Mouse (Mus musculus): Measurements from ENCODE around the gene Scn3b.

The Scn3b gene

DNA sequence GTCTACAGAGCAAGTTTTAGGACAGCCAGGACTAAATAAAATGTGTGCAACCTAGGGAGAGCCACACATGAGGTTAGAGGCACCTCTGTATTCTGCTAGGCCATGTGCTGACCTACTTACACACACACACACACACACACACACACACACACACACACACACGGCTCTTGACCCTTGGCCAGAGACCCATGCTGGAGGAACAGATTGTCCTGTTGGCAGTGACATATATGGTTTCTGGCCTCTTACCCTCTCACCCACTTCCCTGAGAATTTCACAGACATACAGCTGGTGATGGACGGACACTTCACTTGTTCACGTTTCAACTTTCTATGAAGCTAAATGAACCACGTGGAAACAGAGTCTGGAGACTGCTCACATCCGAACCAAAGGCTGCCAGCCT lies 49.8 kb downstream of the Scn3b start:
- DNase-seq: no peak

DNA sequence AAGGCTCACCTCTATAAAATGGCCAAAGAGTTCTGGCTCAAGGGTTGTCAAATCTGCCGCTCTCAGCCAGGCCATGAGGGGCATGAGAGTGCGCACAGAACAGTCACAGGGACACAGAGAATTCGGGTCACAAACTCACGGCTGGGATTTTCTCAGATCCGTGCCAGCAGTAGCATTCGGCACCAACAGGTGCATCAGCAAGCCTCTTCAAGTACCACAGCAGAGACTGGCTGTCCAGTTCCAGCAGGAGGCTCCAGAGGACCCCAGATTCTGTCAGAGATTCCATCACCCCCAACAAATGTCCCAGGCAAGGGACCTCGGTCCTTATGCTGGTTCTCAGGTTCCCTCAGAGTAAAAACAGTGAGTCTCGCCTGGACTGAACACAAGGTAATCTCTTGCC lies 51.4 kb downstream of the Scn3b start:
- DNase-seq: no peak

DNA sequence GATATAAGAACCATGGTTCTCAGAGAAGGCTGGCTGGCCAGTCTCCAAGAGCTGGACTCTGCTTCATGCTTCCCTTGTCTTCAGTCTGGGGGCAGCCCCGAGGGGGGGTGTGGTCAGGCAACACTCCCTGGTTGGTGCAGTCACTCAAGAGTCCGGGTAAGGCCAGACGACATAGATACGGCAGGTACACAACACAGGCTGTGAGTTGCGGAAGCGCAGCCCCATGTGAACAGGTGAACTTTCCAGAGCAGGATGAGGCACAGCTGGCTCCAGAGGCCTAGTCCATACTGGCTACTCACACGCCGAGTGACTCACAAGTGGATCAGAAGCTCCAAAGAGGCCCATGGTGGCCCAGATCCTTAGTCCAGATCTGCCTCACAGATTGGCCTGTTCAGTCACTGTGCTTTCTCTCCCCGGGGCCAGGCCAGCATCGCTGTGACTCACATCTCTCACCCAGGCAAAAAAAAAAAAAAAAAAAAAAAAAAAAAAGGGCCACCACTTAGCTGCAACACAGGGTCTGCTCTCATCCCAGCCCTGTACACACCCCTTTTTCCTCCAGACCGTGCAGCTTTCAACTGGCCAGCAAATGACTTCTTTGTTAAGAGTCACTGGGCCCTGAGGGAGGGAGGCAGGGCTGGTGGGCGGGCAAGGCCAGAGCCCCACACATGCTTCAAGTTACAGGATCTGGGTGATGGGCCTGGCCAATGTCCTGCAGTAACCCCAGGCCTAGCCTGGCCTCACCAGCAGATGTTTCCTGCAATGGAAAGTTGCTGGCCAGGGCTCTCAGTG lies 52.1 kb downstream of the Scn3b start:
- DNase-seq: peak; percentile 42

DNA sequence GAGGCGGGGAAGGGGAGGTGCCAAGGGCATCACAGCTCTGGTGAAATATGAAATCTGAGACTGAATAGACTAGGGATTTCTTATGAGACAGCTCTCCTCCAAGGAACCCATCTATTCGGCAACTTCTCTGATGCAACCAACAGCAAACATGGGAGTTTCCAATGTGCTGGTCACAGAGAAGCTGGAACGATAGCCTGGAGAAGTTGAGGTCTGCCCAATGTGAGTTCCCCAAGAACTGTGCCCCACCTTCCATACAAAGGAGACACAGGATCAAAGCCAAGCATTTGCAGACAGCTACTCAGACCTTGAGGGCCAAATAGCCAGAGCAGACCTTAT lies 52.6 kb downstream of the Scn3b start:
- DNase-seq: no peak

DNA sequence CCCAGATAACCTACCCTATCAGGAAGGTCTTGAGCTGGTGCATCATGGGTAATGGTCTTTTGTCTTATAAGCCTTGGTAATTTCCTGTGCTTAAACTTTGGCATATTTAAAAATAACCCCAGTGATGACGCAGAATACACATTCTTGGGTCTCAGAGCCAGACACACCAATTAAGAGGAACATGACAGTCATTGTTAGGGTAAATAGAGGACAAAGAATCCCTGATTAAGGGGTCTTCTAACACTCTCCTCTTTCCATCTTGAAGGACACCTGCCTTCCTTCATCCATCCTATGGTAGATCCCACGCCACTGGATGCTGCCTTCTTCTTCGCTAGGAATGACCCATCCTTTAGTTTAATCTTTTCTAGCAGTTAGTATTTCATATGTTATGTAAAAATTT lies 53.4 kb downstream of the Scn3b start:
- DNase-seq: no peak

DNA sequence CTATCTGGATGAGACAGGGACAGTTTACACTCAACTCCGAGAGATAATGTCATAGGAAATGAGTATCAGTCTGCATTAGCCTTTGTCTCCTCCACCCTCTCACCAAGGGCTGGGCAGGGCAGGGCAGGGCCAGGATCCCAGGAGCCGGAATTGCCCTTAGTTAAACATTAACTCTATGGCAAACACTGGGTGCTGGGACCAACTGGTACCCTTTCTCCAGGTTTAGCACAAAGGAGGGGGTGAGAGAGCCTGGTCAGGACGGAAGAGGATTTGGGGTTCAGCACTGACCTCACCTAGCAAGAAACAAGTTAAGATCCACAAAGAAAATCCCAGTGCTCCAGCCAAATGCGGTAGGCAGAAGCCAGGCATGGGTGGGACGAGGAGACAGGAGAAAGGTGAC lies 54.2 kb downstream of the Scn3b start:
- DNase-seq: no peak

DNA sequence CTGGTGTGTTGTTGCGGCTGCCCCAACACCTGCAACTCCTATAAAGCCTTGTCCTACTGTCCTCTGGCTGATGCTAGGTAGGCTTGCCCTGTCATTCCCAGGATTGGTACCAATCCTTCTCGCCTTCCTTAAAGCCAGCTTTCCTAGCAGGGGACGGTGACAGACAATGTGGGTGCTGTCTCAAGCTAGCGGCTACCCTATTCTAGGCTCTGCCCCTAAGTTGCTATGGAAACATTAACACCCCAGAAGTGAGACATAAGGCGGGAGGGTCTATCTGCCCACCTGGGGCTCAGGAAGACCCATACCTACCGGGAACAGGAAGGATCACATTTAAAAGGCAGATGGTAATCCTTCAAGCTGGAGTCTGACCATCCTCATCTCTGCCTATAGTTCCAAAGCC lies 54.8 kb downstream of the Scn3b start:
- no peak for DNase-seq

DNA sequence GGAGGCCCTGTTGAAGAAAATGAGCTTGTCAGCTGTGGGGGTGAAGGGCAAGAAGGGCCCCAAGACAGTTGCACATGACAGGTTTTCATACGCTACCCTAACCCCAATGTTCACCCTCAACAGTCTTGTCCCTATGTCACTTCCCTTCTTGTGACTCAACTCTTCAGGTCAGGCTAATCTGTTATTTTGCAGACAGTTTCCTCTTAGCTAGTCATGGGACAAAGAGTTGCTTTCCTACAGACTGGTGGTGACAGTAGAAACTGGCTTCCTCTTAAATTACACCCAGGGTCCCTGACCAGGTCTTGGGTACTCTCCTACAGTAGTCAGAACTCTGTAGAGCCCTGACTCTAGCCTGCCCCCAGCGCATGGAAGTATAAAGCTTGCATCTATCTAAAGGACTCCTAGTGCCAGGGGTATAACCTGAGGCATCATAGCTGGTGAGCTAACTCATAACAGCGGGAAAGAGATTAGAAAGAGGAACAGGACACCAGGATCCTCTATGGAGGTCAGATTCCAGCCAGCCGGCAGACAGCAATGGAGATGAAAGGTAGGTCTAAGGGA lies 55.3 kb downstream of the Scn3b start:
- no peak for DNase-seq

DNA sequence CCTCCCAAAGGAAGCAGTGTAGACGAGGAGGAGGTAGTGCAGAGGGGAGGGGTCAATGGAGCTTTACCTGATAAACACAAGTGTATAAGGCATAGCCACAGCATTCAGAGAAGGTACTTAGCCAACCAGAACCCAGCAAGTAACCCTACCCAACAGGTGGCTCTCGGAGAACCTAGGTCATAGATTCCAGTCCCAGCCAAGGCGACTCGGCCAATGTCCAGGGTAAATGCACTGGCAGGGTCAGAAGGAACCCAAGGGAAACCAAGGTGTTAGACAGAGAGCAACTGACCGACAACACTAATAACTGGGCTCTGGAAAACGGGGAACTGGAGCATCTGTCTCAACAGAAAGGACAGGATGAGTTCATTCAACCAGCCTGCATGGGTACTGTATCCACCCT lies 55.8 kb downstream of the Scn3b start:
- no peak for DNase-seq

DNA sequence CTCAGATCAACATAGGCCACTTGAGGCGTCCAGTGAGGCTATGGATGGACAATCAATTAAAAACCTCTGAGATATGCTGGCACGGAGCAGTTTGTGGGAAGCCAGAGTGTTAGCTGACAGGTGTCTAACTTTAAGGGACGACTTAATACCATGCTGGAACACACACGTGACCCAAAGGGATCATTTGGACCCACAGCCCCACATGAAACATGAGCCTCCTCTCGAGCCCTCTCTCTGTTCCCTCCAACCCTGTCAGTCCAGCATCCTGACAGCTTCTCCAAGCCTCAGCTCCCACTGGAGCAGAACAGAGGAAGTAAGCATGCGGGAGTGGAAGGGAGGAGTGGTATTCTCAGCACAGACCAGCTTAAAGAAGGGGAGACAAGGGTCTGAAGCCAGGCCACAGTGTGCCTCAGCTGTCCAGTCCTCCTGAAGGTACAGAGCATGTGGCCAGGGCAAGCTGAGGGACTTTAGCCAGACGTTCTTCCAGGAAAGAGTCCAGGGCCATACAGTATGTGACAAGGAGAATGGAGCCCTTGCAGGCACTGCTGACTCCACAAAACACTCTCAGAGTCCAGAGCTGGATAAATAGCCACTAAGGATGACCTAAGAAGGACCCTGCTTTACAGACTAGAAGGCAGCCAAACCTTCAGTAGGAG lies 57.4 kb downstream of the Scn3b start:
- DNase-seq: no peak

DNA sequence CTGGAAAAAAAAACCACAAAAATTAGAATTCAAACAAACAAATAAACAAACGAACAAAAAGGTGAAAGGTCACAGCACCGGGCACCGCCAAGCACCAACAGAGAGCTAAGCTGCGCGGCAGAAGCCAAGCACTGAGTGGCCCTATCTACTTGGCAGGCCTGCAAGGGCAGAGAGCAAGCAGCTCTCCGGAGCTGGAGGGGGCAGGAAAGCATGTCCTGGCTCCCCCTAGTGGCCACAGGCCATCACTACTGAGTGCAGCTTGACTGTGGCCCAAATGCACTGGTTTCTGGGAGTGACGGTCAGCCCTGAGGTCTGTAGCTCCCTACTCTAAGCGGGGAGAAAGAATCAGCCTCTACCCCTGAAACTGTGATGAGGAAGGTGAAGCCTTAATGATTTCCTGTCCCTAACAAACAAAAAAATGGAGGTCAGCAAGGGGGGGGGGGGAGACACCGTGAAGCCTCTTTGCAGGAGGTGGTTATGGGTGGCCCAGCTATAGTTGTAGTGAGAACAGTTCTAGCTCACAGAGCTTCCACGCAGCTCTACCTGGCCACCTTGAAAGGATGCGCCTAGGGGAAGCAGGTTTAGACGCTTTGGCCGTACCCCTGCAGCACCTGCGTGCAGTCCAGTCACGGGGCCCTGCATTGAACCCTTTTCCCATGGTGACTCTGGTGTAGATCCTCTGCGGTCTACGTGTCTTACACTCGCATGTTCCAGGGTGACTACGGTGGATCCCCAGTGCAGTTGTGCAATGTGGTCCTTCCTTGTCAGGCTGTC lies 61.8 kb downstream of the Scn3b start:
- peak; percentile 87 for DNase-seq

DNA sequence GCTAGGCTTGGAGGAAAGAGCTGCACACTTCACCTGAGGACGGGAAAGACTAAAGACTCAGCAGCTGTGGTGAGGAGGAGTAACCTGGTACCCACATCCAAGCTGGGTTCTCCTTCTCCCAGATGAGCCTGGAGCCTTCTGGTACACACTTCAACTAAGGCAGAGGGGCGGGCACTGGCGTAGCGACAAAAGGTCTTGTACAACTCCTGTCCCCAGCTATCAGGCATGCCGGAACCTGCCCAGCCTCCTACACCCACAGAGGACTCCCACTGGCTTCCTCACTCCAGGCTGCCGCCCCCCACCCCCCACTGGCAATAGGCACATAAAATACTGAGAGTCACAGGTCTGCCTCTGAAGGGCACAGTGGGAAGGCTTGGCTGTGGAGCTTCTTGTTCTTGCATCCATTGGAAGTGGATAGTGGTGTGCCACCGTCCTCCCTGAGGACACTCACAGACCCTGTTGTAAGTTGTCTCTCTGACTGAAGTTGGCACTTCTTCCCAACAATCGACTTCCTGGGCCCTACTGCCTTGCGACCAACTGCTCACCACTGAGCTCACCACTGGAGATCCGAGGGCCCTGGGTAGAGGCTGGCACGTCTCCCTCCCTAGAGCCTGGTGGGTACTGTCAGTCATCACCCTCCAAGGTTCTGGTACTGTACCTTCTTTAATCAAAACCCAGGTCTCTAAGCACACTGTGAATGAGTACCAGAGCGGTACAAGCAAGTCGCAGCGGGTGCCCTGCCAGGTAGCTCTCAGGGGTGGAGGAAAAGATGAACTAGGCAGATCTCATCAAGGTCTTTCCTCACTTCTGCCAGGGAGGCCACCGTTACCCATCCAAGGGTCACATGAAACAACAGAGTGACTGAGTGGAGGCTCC lies 62.6 kb downstream of the Scn3b start:
- DNase-seq: no peak

DNA sequence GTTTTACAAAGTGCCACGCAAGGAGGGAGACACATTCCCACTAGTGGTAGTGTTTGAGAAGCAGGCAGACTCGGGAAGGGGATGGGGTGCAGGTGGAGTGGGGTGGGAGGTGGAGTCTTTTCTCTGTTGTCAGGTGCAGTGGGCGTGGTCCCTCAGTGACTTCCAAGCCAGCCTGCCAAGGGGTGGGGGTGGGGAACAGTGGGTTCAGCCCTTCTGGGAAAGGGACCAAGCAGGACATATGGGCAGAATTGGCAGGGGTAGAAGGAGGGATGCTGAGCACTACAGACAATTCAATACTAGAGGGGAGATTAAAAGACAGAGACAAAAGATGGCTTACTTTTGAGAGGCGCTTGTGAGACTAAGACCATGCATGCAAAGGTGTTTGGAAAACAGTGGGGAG lies 63.3 kb downstream of the Scn3b start:
- DNase-seq: peak; percentile 50

DNA sequence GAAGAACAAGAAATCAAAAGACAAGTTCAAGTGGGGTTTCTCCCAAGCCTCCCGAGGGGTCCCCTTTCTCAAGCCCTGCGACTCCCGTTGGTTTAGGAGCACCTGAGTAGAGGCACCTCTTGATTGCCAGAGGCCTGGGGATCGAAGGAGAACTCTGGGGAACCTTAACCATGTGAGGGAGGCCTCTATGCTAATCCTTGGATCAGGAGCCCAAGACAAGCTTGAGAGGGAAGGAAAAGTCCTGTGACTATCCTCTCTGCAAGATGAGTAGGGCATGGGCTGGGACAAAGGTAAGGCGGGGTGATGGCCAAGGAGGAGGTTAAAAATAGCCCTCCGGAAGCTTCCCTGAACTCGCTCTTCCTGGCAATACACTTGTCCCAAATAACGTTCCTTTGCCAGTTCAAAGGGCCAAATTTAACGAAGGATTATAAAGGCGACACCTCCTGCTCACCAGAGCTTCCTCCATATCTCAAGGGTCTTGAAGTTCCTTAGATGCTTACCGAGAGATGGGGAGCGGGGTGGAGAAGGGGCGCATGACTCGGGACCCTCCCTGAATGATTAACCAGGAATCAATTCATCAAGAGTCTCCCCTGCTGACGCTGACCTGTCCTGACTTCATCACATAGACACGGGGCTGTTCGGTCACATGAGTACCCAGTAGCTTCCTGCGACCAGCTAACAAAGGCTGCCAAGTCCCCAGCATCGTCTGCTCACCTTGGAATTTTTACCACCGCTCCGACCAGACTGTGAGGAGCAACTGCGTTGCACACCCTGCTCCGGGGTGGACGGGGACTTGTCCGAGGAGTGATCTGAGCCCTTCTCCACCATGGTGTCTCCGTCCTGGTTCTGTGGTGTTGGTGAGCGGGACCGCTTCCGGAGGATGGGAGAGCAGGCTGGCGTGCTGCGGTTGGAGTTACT lies 64.0 kb downstream of the Scn3b start:
- no peak for DNase-seq

DNA sequence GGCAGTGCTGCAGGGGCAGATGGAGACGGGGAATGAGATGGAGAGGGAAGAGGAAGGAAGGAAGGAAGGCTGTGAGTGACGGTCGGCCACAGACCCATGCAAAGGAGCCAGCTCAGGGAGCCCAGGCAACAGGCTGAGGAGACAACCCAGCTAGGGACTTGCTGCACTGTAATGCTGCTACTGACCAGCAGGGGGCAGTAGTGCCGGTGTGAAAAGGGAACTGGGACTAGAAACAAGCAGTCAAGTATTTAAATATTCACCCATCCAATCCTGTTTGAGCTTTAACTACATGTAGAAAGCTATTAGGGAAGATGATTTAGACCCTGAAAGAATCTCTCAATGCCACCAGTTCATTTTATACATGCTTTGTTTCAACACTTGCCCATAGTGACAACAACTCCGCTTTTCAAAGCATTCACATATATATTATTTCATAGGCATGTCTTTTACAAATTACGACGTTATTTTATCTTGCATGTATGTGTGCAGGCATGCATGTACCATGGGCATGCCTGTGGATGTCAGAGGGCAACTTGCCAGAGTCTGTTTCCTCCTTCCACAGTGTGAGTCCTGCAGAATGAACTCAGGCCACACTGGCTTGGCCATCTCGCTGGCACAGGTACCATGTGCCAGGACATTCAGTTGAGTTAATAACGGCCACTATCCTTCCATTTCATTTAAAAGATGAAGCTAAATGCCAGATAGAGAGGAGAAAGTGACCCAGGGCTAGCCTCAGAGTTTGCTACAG lies 64.8 kb downstream of the Scn3b start:
- DNase-seq: peak; percentile 88

DNA sequence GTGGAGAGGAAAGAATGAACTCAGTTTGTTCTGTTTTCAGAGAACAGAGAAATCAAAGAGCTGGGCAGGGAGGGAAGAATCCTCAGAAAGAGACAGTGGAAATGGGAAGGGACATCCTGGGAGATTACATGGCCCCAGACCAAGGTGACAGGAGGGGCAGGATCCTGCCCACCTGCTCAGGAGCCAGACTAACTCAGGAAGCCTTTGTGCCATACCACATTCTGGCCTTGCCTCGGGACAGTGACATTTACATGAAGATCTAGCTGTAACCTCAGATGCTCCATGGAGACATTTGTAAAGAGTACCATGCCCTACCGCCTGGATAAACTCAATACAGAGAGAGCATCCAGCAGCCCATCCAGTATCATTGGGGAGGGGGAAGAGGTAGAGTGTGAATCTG lies 65.6 kb downstream of the Scn3b start:
- no peak for DNase-seq

DNA sequence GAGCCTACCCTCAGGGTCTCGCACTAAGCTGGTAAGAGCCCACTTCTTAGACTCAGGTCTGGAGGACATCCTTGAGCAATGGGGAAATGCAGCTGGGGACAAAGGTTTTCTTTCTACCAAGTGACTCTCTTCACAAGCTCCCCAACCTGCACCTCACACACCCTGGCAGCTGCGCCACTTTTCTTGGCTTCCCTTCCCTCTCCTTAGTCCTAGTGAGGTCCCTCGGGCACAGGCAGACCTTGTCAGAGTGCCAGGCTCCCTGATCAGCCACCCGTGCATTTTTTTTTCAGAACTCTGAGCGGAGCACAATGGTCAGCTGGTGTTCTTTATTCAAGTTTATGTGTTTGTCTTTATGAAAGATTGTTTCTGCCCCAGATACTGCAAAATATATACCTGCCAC lies 67.7 kb downstream of the Scn3b start:
- DNase-seq: no peak

DNA sequence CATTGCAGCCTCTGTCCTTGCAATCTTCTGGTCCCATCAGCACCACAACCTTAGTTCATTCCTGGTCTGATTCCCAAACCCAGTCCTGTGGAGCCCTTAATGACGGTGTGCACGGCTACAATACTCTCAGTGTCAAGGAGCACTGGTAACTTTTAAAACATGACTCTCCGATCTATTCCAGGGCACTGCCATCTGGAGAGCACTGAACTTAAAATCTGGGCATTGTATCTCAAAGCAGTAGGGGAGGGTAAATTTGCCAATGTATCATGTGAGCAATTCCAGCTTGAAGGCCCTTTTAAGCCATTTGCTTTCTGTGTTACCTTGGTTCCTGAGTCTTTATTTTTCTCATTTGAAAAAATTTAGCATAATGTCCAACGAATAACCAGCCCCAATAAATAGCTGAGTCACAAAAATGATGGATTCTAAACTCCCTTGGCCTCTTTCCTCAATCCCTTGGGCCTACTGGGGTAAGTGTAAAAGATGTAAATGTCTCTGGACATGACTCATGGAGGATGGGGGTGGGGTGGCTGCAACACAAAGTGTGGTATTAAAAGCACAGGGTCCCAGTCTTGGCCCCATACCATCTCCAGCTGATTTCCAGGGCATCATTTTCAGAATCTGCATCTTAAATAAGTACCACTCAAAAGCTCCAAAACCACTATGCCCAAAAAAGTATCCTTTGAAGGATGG lies 68.3 kb downstream of the Scn3b start:
- no peak for DNase-seq

DNA sequence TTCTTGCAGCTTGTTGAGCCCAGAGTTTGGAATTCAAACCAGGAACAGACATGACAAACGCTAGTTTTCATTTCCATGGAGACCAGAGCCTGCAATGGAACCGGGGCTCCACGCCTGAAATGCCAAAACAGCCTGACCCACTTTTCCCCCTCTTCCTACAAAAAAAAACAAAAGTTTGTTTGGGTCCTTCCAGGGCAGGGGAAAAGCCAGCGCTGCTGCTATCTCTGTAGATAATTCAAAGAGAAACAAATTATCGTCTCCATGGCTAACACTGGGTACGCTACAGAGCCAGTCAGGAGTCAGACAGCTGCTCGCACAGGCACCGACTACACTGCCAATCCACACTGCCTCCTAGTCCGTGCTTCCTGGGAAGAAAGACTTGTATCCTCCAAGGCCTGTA lies 70.6 kb downstream of the Scn3b start:
- DNase-seq: no peak

Measured in right cerebral cortex, postnatal 14 days (tissue).